Mouse (Mus musculus): Measurements from ENCODE around the gene Etl4.

DNA sequence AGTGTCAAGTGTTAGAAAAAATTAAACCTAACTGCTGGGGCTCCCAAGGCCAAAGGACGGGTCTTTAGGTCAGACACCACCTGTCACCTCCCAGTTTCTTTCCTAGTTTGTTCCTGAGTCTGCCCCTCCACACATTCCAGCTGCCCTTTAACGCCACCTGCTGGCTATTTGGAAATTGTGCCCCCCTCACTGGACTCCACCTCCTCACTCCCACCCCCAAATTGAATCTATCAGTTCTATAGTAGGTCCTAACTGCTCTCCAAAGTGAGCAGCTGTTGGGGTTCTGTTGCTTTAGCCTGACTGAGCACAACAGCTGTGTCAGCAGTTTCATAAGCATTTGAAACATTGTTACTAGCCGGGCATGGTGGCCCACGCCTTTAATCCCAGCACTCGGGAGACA is 859.1 kb downstream of the Etl4 start:
- peak; percentile 28 for TF ChIP-seq CTCF (IDR thresholded peaks at IDR 0.05; ENCODE audit: low read depth)
- TF ChIP-seq EP300 (IDR thresholded peaks at IDR 0.05; ENCODE audit: low read depth), result no peak

Measured in liver, postnatal 0 days (tissue).